Mouse (Mus musculus): ENCODE data around the gene Olfr52. TPM values are rescaled to one million over a fixed set of nuclear protein-coding genes. Genes with fewer than 3 reads are reported as not detected.

Olfr52 gene
- polyA plus RNA-seq, 1 experiment from 2014 or later: not detected

Other genes starting within 250 kb of the Olfr52 start
- gene Olfr1028, start 235.2 kb downstream of the Olfr52 start, polyA plus RNA-seq (2016; fragmentation: Nextera tagmentation; extraction: Ambion mirVana): not detected in 2 replicates
- not detected in 2 replicates for gene Olfr1029, start 211.8 kb downstream of the Olfr52 start, polyA plus RNA-seq (2016; fragmentation: Nextera tagmentation; extraction: Ambion mirVana)
- gene Olfr1030, start 206.4 kb downstream of the Olfr52 start, polyA plus RNA-seq (2016; fragmentation: Nextera tagmentation; extraction: Ambion mirVana): not detected in 2 replicates
- not detected in 2 replicates for gene Olfr1031, start 195.4 kb downstream of the Olfr52 start, polyA plus RNA-seq (2016; fragmentation: Nextera tagmentation; extraction: Ambion mirVana)
- not detected in 2 replicates for gene Olfr1032, start 180.1 kb downstream of the Olfr52 start, polyA plus RNA-seq (2016; fragmentation: Nextera tagmentation; extraction: Ambion mirVana)
- gene Olfr1033, start 165.1 kb downstream of the Olfr52 start, polyA plus RNA-seq (2016; fragmentation: Nextera tagmentation; extraction: Ambion mirVana): not detected in 2 replicates
- not detected in 2 replicates for gene Olfr1034, start 139.8 kb downstream of the Olfr52 start, polyA plus RNA-seq (2016; fragmentation: Nextera tagmentation; extraction: Ambion mirVana)
- gene Olfr1036, start 111.7 kb downstream of the Olfr52 start, polyA plus RNA-seq (2016; fragmentation: Nextera tagmentation; extraction: Ambion mirVana): not detected in 2 replicates
- not detected in 2 replicates for gene Olfr1037, start 98.3 kb downstream of the Olfr52 start, polyA plus RNA-seq (2016; fragmentation: Nextera tagmentation; extraction: Ambion mirVana)
- gene Olfr1039, start 49.8 kb downstream of the Olfr52 start, polyA plus RNA-seq (2016; fragmentation: Nextera tagmentation; extraction: Ambion mirVana): not detected in 2 replicates
- gene Olfr1040, start 39.0 kb downstream of the Olfr52 start, polyA plus RNA-seq (2016; fragmentation: Nextera tagmentation; extraction: Ambion mirVana): not detected in 2 replicates
- not detected in 2 replicates for gene Olfr1042, start 23.8 kb downstream of the Olfr52 start, polyA plus RNA-seq (2016; fragmentation: Nextera tagmentation; extraction: Ambion mirVana)
- gene Olfr1043, start 18.2 kb downstream of the Olfr52 start, polyA plus RNA-seq (2016; fragmentation: Nextera tagmentation; extraction: Ambion mirVana): not detected in 2 replicates
- not detected in 2 replicates for gene Olfr1044, start 7.9 kb downstream of the Olfr52 start, polyA plus RNA-seq (2016; fragmentation: Nextera tagmentation; extraction: Ambion mirVana)
- gene Olfr1045, start 17.3 kb upstream of the Olfr52 start, polyA plus RNA-seq (2016; fragmentation: Nextera tagmentation; extraction: Ambion mirVana): not detected in 2 replicates
- gene Olfr1046, start 33.6 kb upstream of the Olfr52 start, polyA plus RNA-seq (2016; fragmentation: Nextera tagmentation; extraction: Ambion mirVana): not detected in 2 replicates
- gene Olfr1047, start 45.7 kb upstream of the Olfr52 start, polyA plus RNA-seq (2016; fragmentation: Nextera tagmentation; extraction: Ambion mirVana): not detected in 2 replicates
- not detected in 2 replicates for gene Olfr1048, start 54.6 kb upstream of the Olfr52 start, polyA plus RNA-seq (2016; fragmentation: Nextera tagmentation; extraction: Ambion mirVana)
- gene Olfr1049, start 72.6 kb upstream of the Olfr52 start, polyA plus RNA-seq (2016; fragmentation: Nextera tagmentation; extraction: Ambion mirVana): not detected in 2 replicates
- gene Olfr1051, start 93.4 kb upstream of the Olfr52 start, polyA plus RNA-seq (2016; fragmentation: Nextera tagmentation; extraction: Ambion mirVana): not detected in 2 replicates
- gene Olfr1052, start 106.8 kb upstream of the Olfr52 start, polyA plus RNA-seq (2016; fragmentation: Nextera tagmentation; extraction: Ambion mirVana): not detected in 2 replicates
- gene Olfr1053, start 129.6 kb upstream of the Olfr52 start, polyA plus RNA-seq (2016; fragmentation: Nextera tagmentation; extraction: Ambion mirVana): not detected in 2 replicates
- not detected in 2 replicates for gene Olfr1054, start 149.8 kb upstream of the Olfr52 start, polyA plus RNA-seq (2016; fragmentation: Nextera tagmentation; extraction: Ambion mirVana)
- not detected in 2 replicates for gene Olfr1055, start 164.6 kb upstream of the Olfr52 start, polyA plus RNA-seq (2016; fragmentation: Nextera tagmentation; extraction: Ambion mirVana)
- gene Olfr1056, start 176.8 kb upstream of the Olfr52 start, polyA plus RNA-seq (2016; fragmentation: Nextera tagmentation; extraction: Ambion mirVana): not detected in 2 replicates
- not detected in 2 replicates for gene Olfr1057, start 192.7 kb upstream of the Olfr52 start, polyA plus RNA-seq (2016; fragmentation: Nextera tagmentation; extraction: Ambion mirVana)
- not detected in 2 replicates for gene Olfr1058, start 202.9 kb upstream of the Olfr52 start, polyA plus RNA-seq (2016; fragmentation: Nextera tagmentation; extraction: Ambion mirVana)
- not detected in 2 replicates for gene Olfr1061, start 228.4 kb upstream of the Olfr52 start, polyA plus RNA-seq (2016; fragmentation: Nextera tagmentation; extraction: Ambion mirVana)
- not detected in 2 replicates for gene Olfr1062, start 241.1 kb upstream of the Olfr52 start, polyA plus RNA-seq (2016; fragmentation: Nextera tagmentation; extraction: Ambion mirVana)